Mouse (Mus musculus) embryonic fibroblast, embryonic 13.5 days (primary cell): Measurements from ENCODE around the gene Frmd4a.

Experiments
- CTCF ChIP-seq: IDR thresholded peaks from 2 replicates; pipeline ENCODE4 v1.5.1; 2011; ENCODE audit warnings: mild to moderate bottlenecking, control low read depth, low read length, moderate library complexity, borderline replicate concordance; ENCODE audit not compliant: insufficient read depth
- POLR2A ChIP-seq: IDR thresholded peaks from 2 replicates; pipeline ENCODE4 v1.6.1; 2011; ENCODE audit warnings: low read depth, mild to moderate bottlenecking, control low read depth, low read length, moderate library complexity

GRCm38 (mm10) chr2:4188303-4188702 is 170.8 kb downstream of the Frmd4a start:
- TF ChIP-seq CTCF = no peak
- TF ChIP-seq POLR2A = no peak
